Mouse (Mus musculus): Measurements from ENCODE around the gene Ano10.
"Not testable (repeated sequence)": the region's sequence is repeated elsewhere in the genome, so short reads cannot be mapped to it uniquely, and the experiment has no call there.

Gene Ano10

GRCm38 (mm10) chr9:122294242-122294881 is at the start of gene Ano10:
TSS of gene Ano10 (minus strand) at chr9:122294423.
- Histone ChIP-seq H3K36me3 (ENCODE audit: control insufficient read depth, insufficient read depth, low read length, poor library complexity, severe bottlenecking) (no peaks in the 10 kb centered on the region), H3K27me3 (ENCODE audit: control insufficient read depth, insufficient read depth, low read length, poor library complexity, severe bottlenecking) (no peaks in the 10 kb centered on the region)
- DNase-seq (ENCODE audit: low read depth, low spot score) = peak; percentile 100

- no peak for DNase-seq (ENCODE audit: low read depth, low spot score)
- Histone ChIP-seq H3K36me3 (ENCODE audit: control insufficient read depth, insufficient read depth, low read length, poor library complexity, severe bottlenecking) (no peaks in the 10 kb centered on the region), H3K27me3 (ENCODE audit: control insufficient read depth, insufficient read depth, low read length, poor library complexity, severe bottlenecking) (no peaks in the 10 kb centered on the region)
Measured at GRCm38 (mm10) chr9:122343399-122343798, 49.2 kb upstream of the Ano10 start.

- Histone ChIP-seq H3K27me3 (ENCODE audit: control insufficient read depth, insufficient read depth, low read length, poor library complexity, severe bottlenecking) (no peaks in the 10 kb centered on the region), H3K36me3 (ENCODE audit: control insufficient read depth, insufficient read depth, low read length, poor library complexity, severe bottlenecking) (no peaks in the 10 kb centered on the region)
- DNase-seq (ENCODE audit: low read depth, low spot score) = no peak
Measured at GRCm38 (mm10) chr9:122339972-122340371, 45.7 kb upstream of the Ano10 start.

- Histone ChIP-seq H3K36me3 (ENCODE audit: control insufficient read depth, insufficient read depth, low read length, poor library complexity, severe bottlenecking) (no peaks in the 10 kb centered on the region), H3K27me3 (ENCODE audit: control insufficient read depth, insufficient read depth, low read length, poor library complexity, severe bottlenecking) (no peaks in the 10 kb centered on the region)
- DNase-seq (ENCODE audit: low read depth, low spot score) = no peak
Measured at GRCm38 (mm10) chr9:122337510-122337931, 43.3 kb upstream of the Ano10 start.

- no peak for DNase-seq (ENCODE audit: low read depth, low spot score)
- H3K36me3 ChIP-seq (ENCODE audit: control insufficient read depth, insufficient read depth, low read length, poor library complexity, severe bottlenecking) = no peaks in the 10 kb centered on the region
- H3K27me3 ChIP-seq (ENCODE audit: control insufficient read depth, insufficient read depth, low read length, poor library complexity, severe bottlenecking) = no peaks in the 10 kb centered on the region
Measured at GRCm38 (mm10) chr9:122336677-122337076, 42.5 kb upstream of the Ano10 start.

GRCm38 (mm10) chr9:122328199-122328598 is 34.0 kb upstream of the Ano10 start:
- no peaks in the 10 kb centered on the region for H3K27me3 ChIP-seq (ENCODE audit: control insufficient read depth, insufficient read depth, low read length, poor library complexity, severe bottlenecking)
- no peak for DNase-seq (ENCODE audit: low read depth, low spot score)
- no peaks in the 10 kb centered on the region for H3K36me3 ChIP-seq (ENCODE audit: control insufficient read depth, insufficient read depth, low read length, poor library complexity, severe bottlenecking)

GRCm38 (mm10) chr9:122325996-122326395 is 31.8 kb upstream of the Ano10 start:
- Histone ChIP-seq H3K27me3 (ENCODE audit: control insufficient read depth, insufficient read depth, low read length, poor library complexity, severe bottlenecking) (no peaks in the 10 kb centered on the region), H3K36me3 (ENCODE audit: control insufficient read depth, insufficient read depth, low read length, poor library complexity, severe bottlenecking) (no peaks in the 10 kb centered on the region)
- DNase-seq (ENCODE audit: low read depth, low spot score) = no peak

GRCm38 (mm10) chr9:122322356-122322755 is 28.1 kb upstream of the Ano10 start:
- Histone ChIP-seq H3K27me3 (ENCODE audit: control insufficient read depth, insufficient read depth, low read length, poor library complexity, severe bottlenecking) (no peaks in the 10 kb centered on the region), H3K36me3 (ENCODE audit: control insufficient read depth, insufficient read depth, low read length, poor library complexity, severe bottlenecking) (no peaks in the 10 kb centered on the region)
- no peak for DNase-seq (ENCODE audit: low read depth, low spot score)

GRCm38 (mm10) chr9:122320626-122321025 is 26.4 kb upstream of the Ano10 start:
- Histone ChIP-seq H3K27me3 (ENCODE audit: control insufficient read depth, insufficient read depth, low read length, poor library complexity, severe bottlenecking) (no peaks in the 10 kb centered on the region), H3K36me3 (ENCODE audit: control insufficient read depth, insufficient read depth, low read length, poor library complexity, severe bottlenecking) (no peaks in the 10 kb centered on the region)
- DNase-seq (ENCODE audit: low read depth, low spot score) = no peak

GRCm38 (mm10) chr9:122316562-122316961 is 22.3 kb upstream of the Ano10 start:
- Histone ChIP-seq H3K27me3 (ENCODE audit: control insufficient read depth, insufficient read depth, low read length, poor library complexity, severe bottlenecking) (no peaks in the 10 kb centered on the region), H3K36me3 (ENCODE audit: control insufficient read depth, insufficient read depth, low read length, poor library complexity, severe bottlenecking) (no peaks in the 10 kb centered on the region)
- DNase-seq (ENCODE audit: low read depth, low spot score) = no peak

- no peak for DNase-seq (ENCODE audit: low read depth, low spot score)
- Histone ChIP-seq H3K27me3 (ENCODE audit: control insufficient read depth, insufficient read depth, low read length, poor library complexity, severe bottlenecking) (no peaks in the 10 kb centered on the region), H3K36me3 (ENCODE audit: control insufficient read depth, insufficient read depth, low read length, poor library complexity, severe bottlenecking) (no peaks in the 10 kb centered on the region)
Measured at GRCm38 (mm10) chr9:122315501-122315900, 21.3 kb upstream of the Ano10 start.

- no peak for DNase-seq (ENCODE audit: low read depth, low spot score)
- Histone ChIP-seq H3K36me3 (ENCODE audit: control insufficient read depth, insufficient read depth, low read length, poor library complexity, severe bottlenecking) (no peaks in the 10 kb centered on the region), H3K27me3 (ENCODE audit: control insufficient read depth, insufficient read depth, low read length, poor library complexity, severe bottlenecking) (no peaks in the 10 kb centered on the region)
Measured at GRCm38 (mm10) chr9:122314942-122315341, 20.7 kb upstream of the Ano10 start.

- DNase-seq (ENCODE audit: low read depth, low spot score) = no peak
Measured at GRCm38 (mm10) chr9:122314386-122314785, 20.2 kb upstream of the Ano10 start.

GRCm38 (mm10) chr9:122313128-122313527 is 18.9 kb upstream of the Ano10 start:
- DNase-seq (ENCODE audit: low read depth, low spot score); H3K36me3 ChIP-seq (ENCODE audit: control insufficient read depth, insufficient read depth, low read length, poor library complexity, severe bottlenecking); H3K27me3 ChIP-seq (ENCODE audit: control insufficient read depth, insufficient read depth, low read length, poor library complexity, severe bottlenecking): not testable (repeated sequence)

More at GRCm38 (mm10) chr9:122314386-122314785, 20.2 kb upstream of the Ano10 start:
- H3K36me3 ChIP-seq (ENCODE audit: control insufficient read depth, insufficient read depth, low read length, poor library complexity, severe bottlenecking) = no peaks in the 10 kb centered on the region
- H3K27me3 ChIP-seq (ENCODE audit: control insufficient read depth, insufficient read depth, low read length, poor library complexity, severe bottlenecking) = no peaks in the 10 kb centered on the region

- Histone ChIP-seq H3K27me3 (ENCODE audit: control insufficient read depth, insufficient read depth, low read length, poor library complexity, severe bottlenecking) (no peaks in the 10 kb centered on the region), H3K36me3 (ENCODE audit: control insufficient read depth, insufficient read depth, low read length, poor library complexity, severe bottlenecking) (no peaks in the 10 kb centered on the region)
- no peak for DNase-seq (ENCODE audit: low read depth, low spot score)
Measured at GRCm38 (mm10) chr9:122312296-122312990, 18.2 kb upstream of the Ano10 start.
